Mouse (Mus musculus) heart, adult 2 months (tissue): ENCODE measurements at regions not wholly inside any gene's neighbourhood (a gene's known extent, or its start where the extent isn't known, plus 50 kb on each side); places are given as distances from the start of the nearest gene placed in this dataset.

Experiments used
- CTCF ChIP-seq: fragments of 200-600 bp; IDR thresholded peaks from 2 replicates; pipeline ENCODE4 v1.8.1; 2022; ENCODE audit warnings: antibody characterized with exemption, mild to moderate bottlenecking, moderate library complexity
- EP300 ChIP-seq: fragments of 200-500 bp; IDR thresholded peaks from 2 replicates; pipeline ENCODE4 v1.6.1; 2011; ENCODE audit warnings: low read depth, low read length, control low read depth; ENCODE audit not compliant: insufficient read depth
- POLR2A ChIP-seq: fragments of 200-500 bp; IDR thresholded peaks from 2 replicates; pipeline ENCODE4 v1.6.1; 2011; ENCODE audit warnings: mild to moderate bottlenecking, low read depth, low read length, control low read depth; ENCODE audit not compliant: insufficient read depth

DNA sequence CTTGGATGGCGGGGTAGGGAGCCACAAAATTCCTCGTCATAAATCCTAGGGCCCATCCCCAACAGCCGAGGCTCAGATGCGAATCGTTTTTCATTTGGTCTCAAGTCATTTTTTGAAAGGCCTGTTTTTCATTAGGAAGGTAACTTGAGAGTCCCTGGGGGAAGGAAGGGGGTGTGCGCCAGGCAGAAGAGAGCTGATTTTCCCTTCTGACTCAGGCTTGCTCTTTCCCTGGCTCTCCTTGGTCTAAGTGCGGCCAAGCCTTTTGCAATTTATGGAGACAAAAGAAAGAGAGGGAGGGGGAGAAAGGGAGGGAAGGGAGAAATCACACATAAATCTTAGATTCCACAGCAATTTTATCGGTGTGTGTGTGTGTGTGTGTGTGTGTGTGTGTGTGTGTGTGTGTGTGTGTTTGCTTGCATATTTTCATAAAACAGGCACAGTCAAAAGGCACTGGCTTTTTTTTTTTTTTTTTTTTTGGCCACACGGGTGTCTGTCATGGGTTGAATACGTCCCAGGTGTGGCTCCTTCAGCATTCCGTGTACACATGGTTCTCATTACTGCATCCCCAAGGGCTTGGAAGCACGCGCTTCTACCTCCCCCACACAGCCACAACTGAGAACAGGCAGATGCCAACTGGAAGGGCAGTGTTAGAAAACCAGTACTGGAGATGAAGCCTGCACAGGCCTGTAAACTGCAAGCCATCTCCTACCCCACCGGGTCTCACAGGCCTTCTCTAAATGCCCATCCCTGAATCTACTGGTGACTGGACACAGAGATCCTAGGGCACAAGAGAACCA lies 191.8 kb upstream of the Dapk1 start:
- TF ChIP-seq CTCF (no peak), POLR2A (no peak), EP300 (0 out of 2 replicates have a peak, but pooled peaks have one; percentile 14)
